Mouse (Mus musculus) 3T3-L1 (cell line): Measurements from ENCODE around the gene Psma6.
A peak's percentile ranks its signal among the peaks of the same experiment; 100 is the strongest.
"Not testable (repeated sequence)": the region's sequence is repeated elsewhere in the genome, so short reads cannot be mapped to it uniquely, and the experiment has no call there.

ENCODE experiments used
- DNase-seq: peaks from one replicate; pipeline ENCODE4 v3.0.0-alpha.2; 2015; ENCODE audit warnings: low read depth, low spot score

Gene Psma6

DNA sequence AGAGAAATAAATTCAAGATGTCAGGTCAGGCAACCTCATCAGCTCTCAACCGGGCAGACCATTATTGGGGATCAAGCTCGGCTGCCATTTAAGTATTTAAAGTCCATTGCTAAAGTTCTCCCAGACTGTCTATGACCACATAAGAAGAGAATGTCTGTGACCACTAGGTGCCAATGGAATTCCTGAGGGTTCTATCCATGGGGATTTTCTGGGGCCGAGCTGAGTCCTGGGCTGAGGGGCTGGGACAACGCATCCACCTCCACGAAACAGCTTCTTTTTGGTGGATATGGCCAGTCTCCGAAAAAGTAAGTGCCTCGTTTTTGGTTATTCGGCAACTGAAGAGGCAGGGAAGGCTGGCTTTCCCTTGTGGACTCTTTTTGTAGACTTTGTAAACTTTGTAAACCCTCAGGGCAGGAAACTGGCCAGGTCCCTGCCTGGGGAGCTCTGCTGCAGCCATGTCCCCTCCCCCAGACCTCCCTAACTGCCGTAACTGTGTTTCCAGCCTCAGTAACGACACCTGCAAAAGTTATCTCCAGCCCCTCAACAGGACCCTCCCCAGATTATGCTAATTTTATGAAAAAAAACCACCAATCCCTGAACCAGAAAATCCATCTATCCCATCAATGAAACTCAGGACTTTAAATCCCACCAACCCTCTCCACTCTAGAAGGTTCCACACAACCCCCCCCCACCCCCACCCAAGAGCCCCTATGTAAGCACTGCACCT is at the start of gene Psma6:
Gene Psma6 (plus strand): TSS at position 200 of the 727 bp plus-strand sequence.
- peak; percentile 67 for DNase-seq

DNA sequence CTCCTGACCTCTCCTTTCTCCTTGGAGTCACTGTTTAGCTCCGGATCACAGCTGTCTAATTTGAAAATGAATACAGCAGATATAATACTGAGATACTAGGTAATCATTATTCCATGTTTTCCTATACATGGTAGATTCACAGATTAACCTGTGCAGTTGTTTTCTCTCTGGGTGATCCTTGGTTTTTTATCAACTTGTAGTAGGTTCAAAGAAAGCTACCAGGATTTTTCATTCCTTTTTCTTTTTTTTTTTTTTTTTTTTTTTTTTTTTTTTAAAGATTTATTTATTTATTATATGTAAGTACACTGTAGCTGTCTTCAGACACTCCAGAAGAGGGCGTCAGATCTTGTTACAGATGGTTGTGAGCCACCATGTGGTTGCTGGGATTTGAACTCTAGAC is 45.5 kb upstream of the Psma6 start:
- not testable (repeated sequence) for DNase-seq

DNA sequence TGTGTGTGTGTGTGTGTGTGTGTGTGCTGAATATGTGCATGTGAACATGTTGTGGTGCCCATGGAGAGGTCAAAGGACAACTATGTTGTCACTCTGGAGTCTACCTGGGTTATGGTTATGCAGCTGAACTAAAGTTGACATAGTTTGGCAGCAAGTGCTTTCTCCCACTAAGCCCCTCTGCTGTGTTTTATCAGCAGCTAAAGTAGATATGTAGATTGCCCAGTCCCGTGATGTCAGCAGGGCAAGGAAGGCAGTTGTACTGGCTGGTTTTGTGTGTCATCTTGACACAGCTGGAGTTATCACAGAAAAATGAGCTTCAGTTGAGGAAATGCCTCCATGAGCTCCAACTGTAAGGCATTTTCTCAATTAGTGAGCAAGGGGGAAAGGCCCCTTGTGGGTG is 41.0 kb upstream of the Psma6 start:
- not testable (repeated sequence) for DNase-seq

DNA sequence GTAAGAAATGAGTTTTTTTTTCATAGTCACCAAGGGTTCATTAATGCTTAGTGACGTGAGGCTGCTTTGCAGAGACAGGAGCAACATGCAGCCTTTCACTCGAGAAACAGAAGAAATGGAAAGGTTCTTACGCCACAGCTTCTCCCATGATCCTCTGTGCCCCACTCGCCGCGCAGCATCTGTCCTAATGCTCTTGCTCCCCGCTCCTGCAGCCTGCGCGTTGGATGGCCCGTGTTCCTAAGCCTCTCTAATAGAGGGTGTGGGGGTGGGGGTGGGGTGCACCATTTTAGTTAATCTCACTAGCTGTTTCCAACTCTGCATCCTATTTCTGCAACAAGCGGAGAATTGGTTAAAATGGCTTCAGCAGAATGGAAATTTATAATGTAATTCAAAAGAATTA is 40.0 kb upstream of the Psma6 start:
- DNase-seq = no peak

DNA sequence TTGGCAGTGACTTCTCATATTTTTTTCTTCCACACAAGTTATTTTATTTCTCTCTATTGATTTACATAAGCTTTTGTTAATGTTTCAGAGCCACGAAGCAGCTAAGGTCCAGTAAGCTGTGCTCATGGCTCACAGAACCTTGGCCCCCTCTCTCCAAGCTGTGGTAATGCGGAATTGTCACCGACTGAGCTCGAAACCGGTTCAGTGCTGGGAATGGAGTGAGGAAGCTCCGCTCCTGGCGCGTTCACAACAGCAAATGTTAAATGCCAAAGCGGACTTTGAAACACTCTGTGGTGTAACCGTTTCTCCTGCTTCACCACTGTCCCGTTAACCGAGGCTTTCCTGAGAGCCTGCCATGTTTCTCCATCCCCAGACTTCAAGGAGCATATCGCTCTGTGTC is 39.4 kb upstream of the Psma6 start:
- DNase-seq = no peak

DNA sequence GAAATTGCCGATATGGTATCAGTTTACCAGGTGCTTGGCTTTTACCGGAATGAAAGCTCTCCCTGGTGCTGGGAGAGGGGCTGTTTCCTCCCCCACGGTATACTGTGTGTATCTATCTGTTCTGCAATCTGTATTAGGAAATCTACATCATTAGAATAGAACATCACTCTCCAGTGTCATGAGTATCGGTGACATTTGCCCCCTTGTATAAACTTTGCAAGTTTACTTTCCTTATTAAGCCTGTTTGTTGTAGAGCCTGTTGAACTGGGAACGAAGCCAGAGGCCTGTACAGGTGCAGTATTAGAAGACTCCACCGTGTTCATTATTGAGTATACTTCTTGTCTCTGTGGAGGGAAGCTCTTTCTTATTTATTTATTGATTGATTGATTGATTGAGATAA is 30.6 kb upstream of the Psma6 start:
- no peak for DNase-seq

DNA sequence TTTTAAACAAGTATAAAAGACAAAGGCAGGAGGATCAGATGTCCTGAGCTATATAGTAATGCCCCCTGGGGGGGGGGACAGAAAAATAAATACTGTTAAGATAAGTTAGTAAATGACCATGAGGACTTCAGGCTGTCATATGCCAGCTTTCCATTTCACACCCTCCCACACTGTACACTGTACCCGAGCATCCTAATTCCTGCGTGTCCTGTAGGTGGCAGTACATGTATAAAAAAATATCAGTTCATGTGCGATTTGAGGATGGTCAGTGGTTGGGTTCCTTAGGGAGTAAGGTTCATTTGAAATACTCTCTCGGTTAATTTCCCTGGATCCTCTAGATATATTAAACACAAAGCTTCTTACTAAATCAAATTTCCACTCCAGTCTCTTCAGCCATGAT is 29.1 kb upstream of the Psma6 start:
- peak; percentile 72 for DNase-seq

DNA sequence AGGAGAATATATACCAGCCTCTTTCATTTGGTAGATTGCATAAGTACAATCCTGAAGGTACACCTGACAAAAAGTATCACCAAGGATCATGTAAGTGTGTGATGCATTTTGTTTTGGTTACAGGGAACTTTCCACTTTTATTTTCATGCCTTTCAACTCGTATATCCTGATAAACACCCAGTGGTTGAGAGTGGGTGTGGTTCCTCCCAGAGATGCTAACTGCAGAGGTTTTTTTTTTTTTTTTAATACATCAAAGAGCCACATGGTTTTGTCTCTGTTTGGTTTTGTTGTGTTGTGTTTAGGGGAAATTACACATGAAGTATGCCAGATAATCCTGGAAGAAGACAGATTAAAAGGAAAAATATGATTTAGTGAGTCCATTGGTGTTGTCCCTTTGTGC is 26.7 kb upstream of the Psma6 start:
- DNase-seq = no peak

DNA sequence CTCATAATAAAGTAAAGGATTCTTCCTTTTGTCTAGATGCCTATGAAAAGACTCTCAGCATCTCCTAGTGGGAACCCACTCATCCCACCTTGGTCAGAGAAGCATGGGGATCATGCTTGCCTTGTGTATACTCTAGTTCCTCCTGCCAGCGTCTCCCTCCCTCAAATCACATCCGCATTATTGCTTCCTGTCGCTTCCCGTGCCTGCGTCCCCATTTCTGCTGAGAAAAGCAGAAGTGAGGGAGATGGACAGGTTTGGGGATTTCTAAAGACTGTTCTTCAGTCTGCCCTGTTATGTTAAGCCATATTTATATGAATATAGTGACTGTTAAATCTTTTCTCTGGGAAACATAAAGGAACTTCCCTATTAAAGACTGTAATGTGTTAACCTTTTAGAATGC is 23.1 kb upstream of the Psma6 start:
- no peak for DNase-seq

DNA sequence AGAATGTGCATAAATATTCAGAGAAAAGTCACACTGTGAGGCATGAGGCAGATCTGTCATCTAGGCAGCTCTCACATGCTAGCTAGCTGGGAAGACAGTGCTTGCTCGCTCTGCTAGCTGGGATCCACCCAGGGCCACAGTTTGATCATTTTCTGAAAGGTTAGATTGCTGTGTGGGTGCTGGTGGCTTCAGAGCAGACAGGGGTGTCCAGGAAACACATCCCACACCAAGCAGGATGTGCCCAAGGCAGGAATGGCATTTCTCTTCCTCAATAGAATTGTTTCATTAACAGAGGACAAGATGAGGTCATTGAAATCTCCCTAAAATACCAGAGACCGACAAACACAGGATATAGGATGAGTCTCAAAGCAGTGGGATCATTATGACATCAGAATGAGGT is 18.9 kb upstream of the Psma6 start:
- DNase-seq = no peak

DNA sequence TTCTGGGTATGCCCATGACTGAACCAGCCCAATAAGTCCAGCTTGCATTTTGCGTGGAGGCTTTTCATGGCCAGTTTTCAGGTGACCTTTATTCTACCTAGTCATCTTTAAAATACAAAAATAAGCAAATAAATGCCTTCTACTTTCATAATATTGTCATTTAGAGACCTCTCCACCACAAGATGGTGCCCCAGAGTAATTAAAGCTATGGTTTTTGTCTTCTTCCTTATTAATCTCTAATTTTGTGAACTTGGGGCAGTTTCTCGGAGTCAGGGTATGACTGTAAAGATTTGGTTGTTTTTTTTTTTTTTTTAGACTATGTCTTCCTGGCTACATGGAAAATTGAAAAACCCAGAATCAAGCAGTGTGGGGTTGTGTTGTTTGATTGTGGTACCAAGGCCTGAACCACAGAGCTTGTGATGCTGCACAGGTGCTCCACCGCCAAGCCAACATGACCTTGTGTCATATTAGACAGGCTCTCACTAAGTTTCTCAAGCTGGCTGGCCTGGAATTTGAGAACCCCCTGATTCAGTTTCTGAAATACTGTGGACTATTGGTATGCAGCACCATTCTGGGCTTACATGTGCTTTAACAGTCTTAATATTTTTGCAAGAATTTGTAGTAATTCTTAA is 11.5 kb upstream of the Psma6 start:
- peak; percentile 63 for DNase-seq

DNA sequence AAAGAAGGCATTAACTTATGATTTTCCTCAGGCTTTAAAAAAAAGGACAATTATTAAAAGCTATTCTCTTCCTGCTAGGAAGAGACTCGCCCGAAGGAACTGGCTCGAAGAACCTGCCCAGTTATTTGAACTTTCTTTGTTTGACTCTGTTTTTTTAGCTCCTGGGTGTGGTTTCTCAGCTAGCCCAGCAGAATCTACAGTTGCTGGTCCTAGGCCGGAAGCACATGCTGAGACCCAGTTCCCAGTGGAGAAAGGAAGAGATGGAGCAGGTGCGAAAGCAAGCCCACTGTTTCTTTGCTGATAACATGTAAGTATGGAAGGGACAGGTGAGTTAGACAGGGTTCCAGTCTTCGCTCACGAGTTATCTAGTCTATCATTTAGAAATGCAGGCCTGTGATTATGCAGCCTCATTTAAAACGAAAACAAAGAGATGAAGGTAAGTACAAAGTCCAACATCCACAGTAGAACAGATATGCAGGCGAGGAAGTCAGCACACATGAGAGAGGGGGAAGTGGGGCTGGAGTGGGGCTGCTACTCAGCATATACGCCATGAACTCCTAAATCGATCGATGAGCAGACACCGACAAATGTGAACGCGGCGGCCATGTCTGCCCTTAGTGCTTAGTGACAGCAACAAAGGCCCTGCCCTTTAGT is 6.9 kb upstream of the Psma6 start:
- DNase-seq = no peak

DNA sequence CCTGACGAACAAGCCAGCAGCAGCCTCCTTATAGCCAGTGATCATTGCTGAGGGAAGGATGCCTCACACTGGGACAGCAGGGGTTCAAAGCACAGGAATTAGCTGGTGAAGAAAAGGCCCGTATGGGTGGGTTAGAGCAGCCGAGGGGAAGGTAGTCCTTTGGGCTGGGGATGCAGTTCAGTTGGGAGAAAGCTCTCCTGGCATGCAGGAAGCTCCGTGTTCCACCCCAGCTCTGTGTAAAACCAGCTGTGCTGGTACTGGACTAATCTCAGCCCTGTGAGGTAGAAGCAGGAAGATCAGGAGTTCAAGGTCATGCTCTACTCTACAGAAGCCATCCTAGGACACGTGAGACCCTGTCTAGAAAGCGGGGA is 6.4 kb upstream of the Psma6 start:
- no peak for DNase-seq

DNA sequence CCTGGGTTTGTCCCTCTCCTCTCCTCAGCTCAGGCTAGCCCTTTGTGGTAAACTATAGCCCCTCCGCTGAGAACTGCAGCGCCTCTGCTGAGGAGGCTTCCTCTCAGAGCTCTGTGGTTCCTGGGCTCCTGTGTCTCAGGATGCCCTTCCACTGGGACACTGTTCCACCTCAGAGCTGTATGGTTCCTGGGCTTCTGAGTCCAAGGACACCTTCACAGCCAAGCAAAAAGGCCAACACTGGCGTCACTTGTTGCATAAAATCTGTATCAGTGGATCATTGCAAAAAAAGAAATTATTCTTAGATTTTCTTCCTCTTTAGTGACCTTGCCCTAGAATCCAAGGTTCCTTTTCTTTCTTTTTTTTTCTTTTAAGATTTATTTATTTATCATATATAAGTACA is 804 bp downstream of the Psma6 start:
- DNase-seq = no peak

DNA sequence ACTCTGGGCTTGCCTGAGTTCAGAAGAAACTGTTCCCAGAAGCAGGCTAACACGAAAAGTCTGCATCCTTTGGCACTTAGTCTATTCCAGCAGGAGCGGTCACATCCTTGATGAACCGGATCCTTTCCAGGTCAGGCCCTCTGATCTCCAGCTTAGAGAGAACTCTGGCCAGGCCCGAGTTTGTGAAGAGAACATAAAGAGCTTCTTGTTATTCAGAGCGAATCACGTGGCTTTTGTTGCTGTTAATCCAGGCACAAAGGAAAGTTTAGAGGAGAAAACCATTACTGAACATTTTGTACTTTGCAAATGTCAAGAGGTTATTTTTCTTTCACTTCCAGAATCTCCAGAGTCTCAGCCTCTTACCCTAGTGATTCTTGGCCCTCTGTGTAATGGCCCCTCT is 1.9 kb downstream of the Psma6 start:
- DNase-seq = no peak

DNA sequence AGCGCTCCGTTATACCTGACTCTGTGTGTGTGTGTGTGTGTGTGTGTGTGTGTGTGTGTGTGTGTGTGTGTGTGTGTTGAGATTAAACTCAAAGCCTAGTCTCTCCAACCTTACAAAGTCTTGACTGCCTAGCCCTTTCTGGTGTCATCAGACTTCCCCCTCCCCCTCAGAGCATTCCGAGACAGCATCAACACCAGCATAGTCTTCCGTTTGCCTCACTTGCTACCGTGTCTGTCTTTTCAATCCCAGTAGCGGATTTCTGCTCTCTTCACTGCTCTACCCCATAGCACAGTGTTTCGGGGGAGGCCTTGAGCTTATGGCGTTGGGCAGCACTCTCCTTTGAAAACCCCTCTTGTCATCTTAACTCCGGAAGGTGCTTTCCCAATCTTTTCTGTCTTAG is 2.4 kb downstream of the Psma6 start:
- no peak for DNase-seq

DNA sequence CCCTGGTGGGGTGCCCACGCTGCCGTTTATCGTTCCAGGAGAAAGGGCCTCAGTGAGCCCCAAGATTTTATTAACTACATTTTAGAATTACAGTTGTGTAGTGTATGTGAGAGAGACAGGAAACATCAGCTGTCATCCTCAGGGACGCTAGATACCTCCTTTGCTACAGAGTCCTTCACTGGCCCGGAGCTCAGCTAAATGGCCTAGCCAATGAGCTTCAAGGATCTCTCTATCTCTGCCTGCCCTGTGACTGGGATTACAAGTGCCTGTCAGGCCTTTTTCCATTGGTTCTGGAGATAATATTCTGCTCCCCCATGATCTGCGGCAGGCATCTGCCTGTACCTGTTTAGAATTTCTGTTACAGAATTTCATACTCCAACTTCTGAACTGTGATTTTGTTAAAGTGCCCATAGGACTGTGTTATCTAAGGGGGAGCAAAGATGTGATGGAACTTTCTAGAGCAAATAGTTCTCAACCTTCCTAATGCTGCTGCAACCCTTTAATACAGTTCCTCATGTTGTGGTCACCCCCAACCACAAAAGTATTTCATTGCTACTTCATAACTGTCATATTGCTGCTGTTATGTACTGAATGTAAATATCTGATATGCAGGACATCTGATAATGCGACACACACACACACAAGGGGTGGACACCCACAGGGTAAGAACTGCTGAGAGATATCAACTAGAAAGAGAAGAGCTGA is 3.2 kb downstream of the Psma6 start:
- no peak for DNase-seq

DNA sequence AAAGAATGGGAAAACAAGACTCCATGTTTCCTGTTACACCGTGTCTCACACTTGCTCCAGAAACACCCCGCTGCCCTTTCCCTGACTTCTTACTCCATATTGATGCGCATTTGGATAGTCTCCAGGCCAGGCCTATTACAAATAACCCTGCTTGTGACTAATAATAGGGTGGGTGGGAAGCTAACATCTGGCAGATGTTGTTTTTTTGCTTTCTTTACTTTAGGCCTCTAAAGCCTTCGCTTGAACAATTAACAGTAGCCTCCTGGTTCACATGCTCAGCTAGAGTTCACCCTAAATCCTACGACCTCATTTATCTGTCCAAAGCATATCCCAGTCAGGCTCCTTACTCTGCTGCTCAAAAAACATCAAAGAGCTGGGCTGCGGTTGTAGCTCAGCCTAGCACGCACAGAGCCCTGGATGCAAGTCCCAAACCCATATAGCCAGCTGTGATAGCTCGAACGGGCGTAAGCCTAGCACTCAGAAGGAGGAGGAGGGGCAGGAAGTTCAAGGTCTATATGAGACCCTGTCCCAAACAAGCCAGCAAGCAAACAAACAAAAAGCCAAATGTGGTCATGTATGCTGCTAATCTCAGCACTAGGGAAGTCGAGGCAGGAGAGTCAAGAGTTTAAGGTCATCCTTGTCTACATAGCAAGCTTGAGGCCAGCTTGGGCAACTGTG is 3.9 kb downstream of the Psma6 start:
- peak; percentile 77 for DNase-seq

DNA sequence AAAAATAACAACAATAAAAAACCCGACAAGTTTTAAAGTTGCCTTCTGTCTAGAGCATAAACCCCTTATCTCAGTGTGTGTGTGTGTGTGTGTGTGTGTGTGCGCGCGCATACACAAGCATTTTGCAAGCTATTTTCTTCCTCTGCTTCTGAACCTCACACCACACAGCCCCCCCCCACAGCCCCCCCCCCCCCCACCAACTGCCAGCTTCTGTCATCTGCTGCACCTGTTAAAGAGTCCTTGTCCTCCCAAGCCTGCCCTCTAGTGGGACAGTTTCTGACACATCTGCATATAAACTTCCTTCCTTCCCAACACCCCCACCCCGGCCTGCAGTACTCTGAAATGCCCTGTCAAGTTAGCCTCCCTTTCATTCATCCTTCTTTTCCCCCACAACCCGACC is 4.5 kb downstream of the Psma6 start:
- peak; percentile 51 for DNase-seq

DNA sequence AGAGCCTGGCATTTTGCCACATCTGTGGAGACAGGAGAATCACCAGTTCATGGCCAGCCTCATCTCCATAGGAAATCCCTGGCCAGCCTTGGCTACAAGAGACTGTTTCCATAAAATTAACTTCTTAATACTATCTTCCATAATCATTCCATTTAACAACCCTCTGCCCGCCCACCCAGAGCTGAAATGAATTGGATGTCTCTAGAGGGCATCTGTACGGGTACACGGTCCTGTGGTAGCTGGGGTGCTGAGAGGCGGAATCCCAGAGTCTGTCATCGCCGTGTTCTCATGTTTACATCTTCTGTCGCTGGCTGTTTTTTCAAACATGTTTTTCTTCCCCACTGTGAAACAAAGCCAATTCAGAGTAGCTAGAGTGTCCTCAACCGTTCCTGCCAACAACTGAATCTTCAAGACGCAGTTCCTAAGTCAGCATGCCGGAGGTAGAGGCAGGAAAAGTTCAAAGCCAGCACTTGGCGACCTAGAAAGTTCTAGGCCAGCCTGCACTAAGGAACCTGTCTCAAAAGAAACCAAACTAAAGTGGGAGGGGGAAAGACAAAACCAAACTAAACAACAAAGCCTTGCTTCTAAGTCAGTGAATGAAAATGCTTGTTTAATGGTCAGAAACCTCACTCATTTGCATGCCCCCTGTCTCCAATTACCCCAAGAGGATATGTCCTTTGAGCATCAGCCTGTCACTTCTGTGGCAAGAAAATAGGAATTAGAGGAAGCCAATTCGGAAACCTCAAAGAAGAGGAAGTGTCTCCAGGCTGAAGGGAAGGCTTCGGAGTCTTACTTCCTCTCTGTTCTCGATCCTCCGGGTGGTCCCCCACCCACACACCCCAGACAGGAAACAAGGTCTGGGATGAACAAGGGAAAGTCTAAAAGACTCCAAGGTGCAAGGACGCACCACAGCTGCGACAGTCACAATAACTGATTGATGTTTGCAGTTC is 5.4 kb downstream of the Psma6 start:
- no peak for DNase-seq

DNA sequence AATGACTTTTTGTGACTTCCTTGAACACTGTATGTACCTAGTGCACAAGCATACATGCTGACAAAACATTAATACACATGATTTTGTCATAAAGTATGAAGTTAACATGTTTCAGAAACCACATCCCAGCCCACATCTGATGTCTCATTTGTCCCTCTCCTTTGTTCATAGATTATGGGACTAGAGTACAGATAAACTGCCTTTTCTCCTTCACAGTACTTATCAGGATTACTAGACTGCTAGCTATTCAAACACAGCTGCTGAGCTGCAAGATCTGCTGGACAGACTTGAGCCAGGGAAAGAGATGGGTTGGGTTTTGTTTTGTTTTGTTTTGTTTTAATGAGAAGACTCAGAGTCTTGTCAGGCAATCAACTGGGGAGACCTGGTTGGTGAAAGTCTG is 8.1 kb downstream of the Psma6 start:
- DNase-seq = peak; percentile 24
